Mouse (Mus musculus) cerebellum, adult 18-20 months (tissue): ENCODE results near the gene Rffl.

Experiments used
- DNase-seq, 2 experiments: peaks; one replicate each; pipeline ENCODE4 v3.0.0; 2021

Gene Rffl

DNA sequence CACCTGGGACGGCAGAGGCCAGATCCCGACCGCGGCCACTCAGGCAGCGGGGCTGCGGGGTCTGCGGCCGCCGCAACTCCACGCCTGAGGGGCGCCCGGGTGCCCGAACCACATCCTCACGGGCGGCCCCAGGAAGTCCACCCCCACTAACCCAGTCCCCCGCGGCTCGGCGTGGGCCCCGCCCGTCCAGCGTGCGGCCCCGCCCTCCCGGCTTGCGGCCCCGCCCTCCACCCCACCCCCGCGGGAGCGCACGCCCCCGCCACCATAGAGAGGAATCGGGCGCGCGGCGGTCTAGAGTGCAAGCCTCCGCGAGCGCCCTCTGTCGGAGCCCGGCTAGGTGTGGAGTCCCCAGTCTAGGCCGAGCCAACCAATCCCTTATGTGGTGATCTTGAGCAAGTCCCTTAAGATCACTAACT is at the start of gene Rffl:
Gene Rffl (minus strand): TSS at position 180 of the 416 bp plus-strand sequence.
- peak; percentile 92 to 98 for DNase-seq

DNA sequence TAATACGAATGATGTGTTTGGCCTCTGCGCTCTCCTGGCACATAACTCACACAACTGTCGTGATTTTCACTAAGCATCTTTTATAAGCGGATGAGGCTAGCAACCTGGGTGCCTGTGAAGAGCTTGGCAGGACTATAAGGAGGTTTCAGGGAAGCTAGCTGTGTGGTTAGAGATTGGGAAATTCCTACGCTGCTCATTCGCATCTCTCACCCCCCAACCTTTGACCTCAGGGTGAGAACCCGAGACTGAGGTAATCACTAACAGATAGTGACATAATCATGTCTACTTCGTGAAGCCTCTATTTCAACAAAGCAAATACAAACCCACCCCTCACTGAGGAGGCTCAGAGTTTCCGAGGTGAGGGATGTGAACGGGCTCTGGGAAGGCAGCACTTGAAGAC is 49.8 kb upstream of the Rffl start:
- DNase-seq, result no peak

DNA sequence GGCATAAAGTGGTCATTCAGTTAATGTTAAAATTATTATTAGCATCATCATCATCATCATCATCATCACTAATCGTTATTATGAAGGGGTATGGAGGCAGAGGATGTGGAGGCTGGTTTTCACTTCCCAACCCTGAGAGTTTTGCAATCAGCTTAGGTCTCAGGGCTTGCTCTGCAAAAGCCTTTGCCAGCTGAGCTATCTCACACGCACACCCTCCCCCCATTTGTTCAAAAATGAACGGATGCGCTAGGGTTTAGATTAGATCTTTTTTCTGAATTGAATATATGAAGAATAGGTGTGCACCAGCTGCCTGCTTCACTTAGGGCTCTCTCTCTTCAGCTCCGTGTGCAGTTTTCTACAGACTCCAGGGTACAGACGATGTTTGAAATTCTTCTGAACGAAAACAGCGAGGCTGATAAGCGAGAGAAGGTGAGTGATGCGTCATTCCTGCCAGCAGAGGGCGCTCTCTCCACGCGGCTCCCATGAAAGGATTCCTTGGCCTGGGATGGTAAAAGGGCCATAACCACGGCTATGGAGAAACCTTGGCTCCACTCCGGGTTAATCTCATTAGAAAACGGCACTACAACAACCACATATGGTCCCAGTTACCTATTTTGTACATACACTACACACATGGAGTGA is 43.8 kb upstream of the Rffl start:
- DNase-seq, result peak; percentile 76 to 85

DNA sequence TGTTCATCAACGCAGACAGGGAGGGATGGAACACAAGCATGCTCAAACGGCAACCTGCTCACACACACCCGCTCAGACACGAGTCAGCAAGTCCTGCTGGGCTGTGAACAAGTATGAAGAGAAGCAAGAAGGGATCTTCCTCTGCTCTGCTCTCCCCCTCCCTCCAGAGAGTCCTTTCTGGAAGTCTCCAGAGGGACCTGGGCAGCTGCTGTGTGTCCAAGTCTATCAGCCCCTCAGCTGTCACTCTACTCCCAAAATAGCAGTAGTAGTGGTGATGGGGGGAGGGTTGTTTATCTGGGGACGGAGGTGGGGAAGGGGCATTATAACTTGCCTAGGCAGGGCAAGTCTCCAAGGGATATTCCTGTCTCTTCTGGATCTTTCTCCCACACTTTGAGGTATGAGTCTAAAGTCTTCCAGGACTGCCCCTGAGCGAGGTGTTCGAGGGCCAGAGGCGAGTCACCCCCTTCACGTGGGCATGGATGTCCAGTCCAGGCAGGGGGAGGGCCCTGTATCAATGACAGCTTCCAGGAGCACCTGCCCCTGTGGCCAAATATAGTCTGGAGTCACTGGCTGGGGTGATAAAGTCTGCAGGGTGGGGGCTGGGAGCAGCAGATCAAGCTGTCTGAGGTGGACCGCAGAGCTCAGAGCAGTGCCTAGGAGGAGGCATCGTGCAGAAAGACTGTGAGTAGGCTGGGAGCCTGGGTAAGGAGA is 39.8 kb upstream of the Rffl start:
- no peak for DNase-seq

DNA sequence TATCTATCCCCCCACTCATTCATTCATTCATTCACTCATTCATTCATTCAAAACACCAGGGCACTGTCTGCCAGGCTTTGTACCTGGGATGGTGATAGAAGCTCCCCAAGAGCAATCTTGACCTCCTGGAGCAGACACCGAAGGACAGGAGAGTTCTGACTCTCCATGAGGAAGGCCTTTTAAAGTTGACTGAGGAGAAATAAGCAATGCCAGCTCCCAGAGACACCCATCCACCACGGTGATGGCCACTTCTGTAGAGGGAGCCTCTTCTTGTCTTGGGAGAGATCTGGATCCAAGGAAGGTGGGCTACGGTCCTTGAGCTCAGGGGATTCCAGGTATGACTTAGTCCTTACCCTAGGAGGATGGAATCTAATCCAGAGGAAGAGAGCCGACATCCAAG is 39.2 kb upstream of the Rffl start, which contains the start of gene Unc45b:
Gene Unc45b (plus strand): TSS at position 301 of the 400 bp plus-strand sequence.
- no peak for DNase-seq

DNA sequence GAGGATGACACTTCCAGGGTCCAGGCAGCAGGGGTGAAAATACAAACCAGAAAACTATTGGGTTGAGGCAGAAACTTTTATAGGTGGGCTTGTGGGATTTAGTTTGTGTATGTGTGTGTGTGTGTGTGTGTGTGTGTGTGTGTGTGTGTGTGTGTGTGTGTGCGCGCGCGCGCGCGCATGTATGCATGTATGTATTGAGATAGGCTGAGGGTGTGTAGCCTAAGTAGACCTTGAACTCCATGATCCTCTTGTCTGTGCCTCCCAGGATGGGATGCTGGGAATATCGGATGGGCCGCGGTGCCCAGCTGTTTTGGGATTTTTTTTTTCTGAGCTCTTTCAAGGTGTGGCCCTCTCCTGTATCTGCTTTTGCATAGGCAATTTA is 37.6 kb upstream of the Rffl start:
- no peak for DNase-seq

DNA sequence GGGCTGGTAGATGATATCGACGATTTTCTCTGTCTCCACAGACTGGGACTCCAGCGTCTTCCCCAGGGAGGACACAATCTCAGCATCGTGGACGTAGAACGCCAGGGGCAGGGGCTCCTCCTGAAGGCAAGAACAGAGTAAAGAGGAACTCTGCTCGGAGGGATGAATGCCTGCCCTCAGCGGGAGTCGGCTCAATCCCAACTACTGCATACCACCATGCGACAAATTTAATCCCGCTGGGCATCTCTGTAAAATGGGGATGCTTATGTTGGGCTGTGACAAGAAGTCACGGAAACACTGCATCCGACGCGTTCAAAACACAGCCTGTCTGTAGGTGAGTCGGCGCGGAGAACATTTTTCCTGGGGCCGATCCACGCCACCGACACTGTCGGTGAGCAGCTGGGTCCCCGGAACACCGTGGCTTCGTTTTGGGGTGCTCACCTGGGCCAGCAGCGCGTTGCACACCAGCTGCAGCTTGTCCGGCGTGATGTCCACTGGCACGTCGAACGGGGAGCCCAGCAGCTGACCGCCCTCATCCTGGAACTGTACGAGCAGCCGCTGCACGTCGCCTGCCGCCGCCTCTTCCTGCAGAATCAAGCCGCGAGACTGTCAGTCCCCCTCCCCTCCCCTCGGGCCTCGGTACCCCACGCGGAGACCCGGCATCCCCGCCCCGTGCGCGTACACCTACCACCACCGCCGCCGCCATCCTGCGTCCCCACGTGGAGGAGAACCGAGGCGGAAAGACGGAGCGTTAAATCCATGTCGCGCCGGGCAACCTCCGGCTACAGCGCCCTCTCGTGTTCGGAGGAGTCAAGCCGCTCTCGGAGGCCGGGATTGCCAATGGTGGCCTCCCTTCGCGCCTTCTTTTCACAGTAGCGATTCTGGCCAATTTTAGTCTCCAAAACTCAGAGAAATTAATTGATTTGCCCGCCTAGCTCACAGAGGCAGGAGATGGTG is 36.9 kb upstream of the Rffl start, which contains the start of gene Nle1:
Gene Nle1 (minus strand): TSS at position 761 of the 957 bp plus-strand sequence.
- DNase-seq, result peak; percentile 90 to 96

DNA sequence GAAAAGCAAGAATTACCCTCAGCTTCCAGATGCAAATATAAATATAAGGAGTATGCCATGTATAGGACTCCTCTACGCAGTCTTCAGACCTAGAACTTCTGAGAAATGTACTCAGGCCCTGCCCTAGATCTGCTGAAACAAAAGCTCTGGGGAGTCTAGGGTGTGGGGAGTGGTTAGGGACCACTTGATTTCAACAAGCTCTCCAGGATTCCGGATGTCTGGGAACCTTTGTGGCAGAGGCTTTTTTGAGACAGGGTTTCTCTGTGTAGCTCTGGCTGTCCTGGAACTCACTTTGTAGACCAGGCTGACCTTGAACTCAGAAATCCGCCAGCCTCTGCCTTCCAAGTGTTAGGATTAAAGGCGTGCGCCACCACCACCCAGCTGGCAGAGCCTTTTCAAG is 34.8 kb upstream of the Rffl start:
- DNase-seq, result no peak

DNA sequence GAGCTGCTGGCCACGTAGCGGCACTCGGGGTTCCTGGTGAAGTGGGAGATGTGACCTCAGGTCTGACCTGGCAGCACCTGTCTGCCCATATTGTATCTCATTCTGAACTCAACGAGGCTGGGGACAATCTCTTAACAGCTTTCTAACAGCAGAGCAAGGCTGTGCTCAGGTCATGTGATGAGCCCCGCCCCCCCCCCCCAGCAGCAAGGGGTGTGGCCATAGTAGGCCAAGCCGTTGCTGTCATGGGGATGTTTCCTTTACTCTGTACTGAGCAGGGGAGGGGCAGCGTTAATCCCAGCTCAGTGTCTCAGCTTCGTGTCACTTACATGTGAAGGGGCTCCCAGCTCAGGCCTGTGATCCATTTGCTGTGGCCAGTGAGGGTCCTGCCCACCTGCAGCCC is 33.9 kb upstream of the Rffl start:
- no peak for DNase-seq

DNA sequence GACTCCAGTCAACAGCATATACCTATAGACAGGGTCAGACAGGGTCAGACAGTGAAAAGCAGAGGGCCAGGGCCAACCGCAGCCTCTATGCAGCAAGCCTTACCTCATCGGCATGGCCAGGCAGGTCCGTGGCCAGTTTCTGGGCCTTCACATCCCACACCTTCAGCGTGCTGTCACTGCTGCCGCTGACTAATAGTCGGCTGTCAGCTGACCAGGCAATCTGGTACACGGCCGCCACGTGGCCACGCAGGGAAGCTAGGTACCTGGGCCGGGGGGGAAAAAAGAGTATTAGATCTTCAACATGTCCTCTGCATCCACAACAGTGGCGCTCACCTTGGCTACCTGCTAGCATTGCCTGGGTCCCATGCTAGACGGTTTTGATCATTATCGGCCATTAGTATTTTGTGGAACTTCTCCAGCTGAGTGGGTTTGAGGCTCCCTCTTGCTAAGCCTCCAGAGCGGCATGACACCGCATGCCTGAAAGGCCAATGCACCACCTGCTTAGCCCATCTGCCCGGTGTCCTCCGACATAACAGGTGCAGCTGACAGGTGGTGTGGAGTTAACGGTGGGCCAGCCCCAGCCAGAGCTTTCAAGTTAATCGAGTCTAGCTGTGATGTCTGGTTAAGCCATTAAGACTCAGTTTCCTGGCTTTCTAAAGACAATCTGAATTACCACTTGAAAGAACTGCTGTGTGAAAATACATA is 30.7 kb upstream of the Rffl start:
- DNase-seq, result peak; percentile 54 to 60

DNA sequence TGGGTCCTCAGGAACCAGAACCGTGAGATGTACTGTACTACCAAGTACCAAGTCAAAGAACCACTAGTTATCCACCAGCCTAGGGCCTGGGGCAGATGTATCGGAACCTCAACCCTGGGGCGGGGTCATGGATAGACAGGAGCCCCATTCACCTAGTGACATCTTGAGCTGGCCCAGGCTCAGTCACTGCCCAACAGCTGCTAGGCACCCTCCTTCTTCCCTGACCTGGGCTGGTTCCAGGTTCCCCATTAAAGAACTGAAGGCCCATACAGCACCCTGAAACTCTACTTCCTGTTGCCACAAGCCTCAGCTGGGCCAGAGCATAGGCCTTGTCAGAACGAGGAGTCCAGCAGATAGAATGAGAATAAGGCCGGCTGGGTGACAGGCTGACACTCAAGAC is 28.7 kb upstream of the Rffl start:
- DNase-seq, result no peak

DNA sequence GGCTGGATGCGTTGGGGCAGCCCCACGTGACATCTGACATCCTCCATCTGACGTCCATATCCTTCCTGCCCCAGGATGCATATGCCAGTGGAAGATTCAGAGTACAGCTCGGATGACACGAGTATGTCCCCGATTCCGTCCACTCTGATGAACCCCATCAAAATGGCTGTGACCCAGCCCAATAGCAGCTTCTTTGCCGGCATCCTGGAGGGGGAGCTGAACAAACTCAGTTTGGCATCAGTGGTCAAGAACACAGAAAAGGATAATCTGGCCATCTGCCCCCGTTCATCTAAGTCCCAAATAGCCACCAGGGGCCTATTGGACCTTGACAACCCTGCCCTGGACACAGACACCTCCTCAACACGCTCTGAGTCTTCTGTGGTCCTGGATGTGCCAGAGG is 26.5 kb upstream of the Rffl start:
- no peak for DNase-seq

DNA sequence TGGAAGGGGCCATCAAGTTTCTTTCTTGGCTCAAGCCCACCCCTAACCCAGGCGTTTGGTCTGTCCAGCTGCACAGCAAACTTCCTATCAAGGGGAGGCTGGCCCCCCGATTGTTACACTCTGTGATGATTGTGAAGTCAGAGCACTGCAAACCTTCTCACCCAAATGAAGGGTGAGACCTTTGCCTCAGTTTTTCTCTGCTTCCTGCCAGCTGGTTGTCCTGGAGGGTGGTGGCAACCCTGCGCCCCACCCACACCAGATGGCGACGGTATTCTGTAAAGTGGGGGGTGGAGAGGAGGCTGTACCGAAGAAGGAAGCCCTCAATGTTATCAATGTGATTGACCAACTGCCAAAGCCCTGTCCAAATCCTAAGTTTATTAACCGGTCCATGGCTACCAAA is 20.9 kb upstream of the Rffl start, which contains the start of gene Fndc8:
Gene Fndc8 (plus strand): TSS at position 189 of the 400 bp plus-strand sequence.
- DNase-seq, result no peak

DNA sequence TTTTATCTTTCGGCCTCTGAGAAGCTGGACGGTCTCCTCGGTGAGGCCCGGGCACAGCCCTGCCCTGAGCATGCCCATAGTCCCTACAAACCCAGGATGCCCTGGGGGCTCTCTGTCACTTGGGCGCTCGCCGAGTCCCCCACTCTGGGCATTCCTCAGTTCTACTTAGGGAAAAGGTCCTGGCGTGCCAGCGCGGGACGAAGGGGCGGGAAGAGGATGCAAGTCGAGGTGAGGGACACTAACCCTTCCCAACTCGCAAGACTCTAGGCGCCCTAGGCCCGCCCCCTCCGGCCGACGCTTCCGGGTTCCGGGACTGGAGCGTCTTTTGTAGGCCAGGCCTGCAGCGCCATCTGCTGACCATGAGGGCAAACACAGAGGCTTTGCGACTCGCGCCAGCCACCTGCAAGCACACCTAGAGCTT is 19.3 kb upstream of the Rffl start, which contains the start of gene Rad51d:
Gene Rad51d (minus strand): TSS at position 273 of the 421 bp plus-strand sequence.
- DNase-seq, result peak; percentile 95 to 97

DNA sequence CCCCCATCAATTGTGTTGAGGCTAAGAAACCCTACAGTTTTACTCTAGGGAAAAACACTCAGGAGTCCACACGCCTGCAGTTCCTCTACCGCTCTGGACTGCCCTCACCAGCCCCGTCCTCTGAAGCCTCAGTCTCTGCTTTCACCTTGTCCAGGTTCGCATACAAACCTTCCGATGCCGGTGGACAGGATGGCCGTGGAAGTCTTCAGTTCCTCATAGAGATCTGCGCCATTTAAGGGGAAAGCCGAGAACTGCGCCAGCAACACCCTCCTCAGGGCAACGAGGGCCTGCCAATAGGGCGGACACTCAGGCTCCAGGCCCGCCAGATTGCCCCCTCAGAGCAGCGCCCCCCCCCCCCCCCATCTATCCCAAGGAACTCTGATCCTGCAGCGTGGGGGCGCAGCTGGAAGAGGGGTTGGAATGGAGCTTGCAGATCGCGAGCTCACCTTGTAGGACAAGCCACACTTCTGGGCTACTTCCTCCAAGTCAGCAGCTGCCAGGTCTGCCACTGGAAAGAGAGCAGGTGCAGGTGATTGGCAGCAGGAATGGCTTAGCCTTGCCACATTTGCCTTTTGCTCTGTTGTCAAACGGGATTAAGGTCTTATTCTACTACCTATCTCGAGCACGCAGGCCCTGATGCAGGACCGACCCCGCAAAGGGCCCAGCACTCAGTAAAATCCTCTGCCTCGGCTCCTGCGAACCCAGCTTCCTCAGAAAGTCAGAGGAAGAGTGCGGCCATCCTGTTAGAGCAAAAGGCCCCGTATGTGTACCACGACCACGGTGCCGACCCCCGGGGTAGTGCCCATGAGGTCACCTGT is 18.7 kb upstream of the Rffl start:
- DNase-seq, result peak; percentile 41 to 45

DNA sequence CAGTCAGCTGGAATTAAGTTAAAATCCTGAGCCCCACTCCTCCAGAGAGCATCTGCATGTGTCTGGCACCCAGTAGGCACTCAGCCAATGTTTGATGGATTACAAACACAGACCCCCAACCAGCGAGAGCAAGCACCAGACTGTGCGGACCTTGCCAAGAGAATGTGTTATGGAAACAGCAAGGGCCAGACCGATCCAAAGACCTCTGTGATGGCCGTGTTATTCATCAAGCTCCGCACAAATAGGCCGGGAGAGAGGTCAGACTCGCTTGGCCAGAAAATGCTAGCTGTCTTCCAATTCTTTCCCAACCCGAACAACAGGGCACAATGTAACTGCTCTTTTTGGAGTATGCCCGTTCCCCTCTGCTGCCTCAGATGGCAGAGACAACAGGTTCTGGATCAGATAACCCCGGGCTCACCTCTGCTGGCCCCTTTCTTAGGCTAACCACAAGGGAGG is 17.5 kb upstream of the Rffl start:
- DNase-seq, result peak; percentile 17 to 22

DNA sequence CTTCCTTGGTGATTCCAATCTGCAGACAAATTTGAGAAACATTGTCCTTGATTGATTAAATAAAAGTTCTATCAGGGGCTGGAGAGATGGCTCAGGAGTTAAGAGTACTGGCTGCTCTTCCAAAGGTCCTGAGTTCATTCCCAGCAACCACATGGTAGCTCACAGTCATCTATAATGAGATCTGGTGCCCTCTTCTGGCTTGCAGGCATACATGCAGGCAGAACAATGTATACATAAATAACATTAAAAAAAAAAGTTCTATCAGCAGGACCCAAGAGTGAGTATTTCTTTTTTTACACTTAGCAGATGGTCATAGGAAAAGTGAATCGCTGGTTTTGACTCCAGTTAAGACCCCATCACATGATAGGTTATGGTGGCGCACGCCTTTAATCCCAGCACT is 15.5 kb upstream of the Rffl start:
- no peak for DNase-seq

DNA sequence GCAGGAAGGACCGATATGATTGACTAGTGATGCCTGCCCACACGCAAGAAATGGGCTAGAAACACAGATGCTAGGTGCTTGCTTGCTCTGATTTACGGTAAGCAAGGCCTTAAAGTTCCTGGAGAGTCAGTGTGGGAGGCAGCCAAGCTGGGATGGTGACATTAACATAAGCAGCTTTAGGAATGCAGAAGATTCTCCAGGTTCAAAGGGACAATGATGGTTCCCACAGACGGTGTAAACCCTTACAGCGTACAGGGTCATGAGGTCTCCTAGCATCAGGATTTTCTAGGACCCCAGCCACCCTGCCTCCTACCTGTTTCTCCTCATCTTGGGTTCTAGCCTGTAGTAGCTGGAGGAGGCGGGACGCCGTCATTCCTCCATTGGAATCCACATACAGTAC is 12.2 kb upstream of the Rffl start:
- no peak for DNase-seq

DNA sequence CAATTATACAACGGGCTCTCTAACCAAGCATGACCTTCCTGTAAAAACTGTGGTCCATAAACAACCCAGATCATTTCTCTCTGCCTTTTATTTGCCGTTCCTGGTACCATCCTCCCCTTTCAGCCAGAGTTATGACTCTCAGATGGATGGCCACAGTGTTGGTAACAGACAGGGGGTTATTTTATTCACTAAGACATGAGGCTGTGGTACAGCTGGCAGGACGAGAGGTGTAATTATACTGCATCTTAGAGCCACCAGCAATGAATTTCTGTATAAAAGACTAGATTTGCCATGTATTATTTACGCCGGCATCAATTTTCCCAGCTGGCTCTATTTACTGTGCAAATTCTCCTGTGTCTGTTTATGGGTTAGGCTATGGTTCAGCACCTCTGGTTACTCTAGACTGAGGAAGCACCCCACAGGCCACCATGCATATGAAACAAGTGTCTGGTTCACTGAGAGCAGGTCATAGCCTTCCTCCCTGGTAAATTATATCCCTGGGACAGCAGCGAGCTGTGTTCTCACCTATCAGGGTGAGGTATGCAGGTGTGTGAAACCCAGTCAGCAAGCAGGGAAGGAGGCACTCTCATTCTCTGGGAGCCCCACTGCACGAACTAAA is 6.8 kb upstream of the Rffl start:
- DNase-seq, result no peak

DNA sequence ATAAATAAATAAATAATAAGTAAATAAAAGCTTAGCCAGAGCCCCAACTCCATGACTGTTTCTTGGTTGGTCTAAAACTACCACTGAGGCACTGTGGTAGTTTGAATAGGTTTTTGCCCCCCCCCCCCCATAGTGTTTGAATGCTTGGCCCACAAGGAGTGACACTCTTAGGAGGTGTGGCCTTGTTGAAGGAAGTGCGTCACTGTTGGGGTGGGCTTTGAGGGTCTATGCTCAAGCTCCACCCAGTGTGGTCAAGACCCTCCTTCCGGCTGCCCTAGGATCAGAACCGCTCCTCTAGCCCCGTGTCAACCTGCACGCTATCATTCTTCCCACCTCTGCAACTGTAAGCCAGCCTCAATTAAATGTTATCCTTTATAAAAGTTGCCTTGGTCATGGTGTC is 4.6 kb upstream of the Rffl start:
- no peak for DNase-seq

DNA sequence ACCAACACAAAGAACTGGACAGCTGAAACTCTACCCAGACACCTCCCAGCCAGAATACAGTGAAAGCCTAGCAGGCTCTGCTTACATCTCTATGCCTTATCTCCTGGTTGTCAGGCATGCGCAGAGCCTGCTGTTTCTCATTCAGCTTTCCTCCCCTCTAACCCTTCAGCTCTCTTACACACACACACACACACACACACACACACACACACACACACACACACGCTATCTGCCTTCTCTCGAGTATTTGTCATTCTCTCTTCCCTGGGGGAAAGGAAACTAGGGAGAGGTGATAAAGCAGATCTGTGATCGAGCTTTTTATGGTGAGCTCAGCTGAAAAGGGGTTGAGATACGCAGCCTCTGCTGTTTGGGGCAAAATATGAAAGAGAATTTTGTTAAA is 3.9 kb upstream of the Rffl start:
- no peak for DNase-seq
